17 mouse cellular contexts compared by ENCODE assay signal in genomic region chr4:130166592-130166991, GRCm38 (mm10). TPM values are rescaled to one million over a fixed set of nuclear protein-coding genes. Genes with fewer than 3 reads are reported as not detected.
DNase-seq lines count a peak whose midpoint lies in the region; ATAC-seq and TF ChIP-seq lines count a peak whose summit lies in the region.
"Had no signal": no experiment of that assay in that cellular context is flagged by ENCODE, and none has a peak within 500 bp of the region (broad histone marks: within the 10 kb centered on the region; RNA-seq: fewer than 3 reads in every experiment).

No protein-coding gene starts in this region.

- H3K27me3 ChIP-seq in heart, embryonic 15.5 days: no peaks in the 10 kb centered on the region

- H3K27ac ChIP-seq in layer of hippocampus, adult 2 months: peak overlapping the region; percentile 39; the same call in 1 of the 2 replicates
- H3K27ac ChIP-seq in cortical plate, adult 2 months (ENCODE audit: insufficient read depth, low read length): peak overlapping the region; percentile 48; the same call in 1 of the 2 replicates
- H3K27ac ChIP-seq in heart, embryonic 15.5 days: peak overlapping the region; percentile 55
- H3K27ac ChIP-seq: liver, embryonic 13.5 days had no signal

- no peak for ATAC-seq in heart, embryonic 15.5 days (replicated peaks; ENCODE audit: insufficient number of reproducible peaks, insufficient read depth, low FRiP score, low read depth)
- no peak for ATAC-seq in activated CD4-positive, CD25-positive, alpha-beta regulatory T cell, adult 4 months
- no peak for ATAC-seq in megakaryocyte-erythroid progenitor cell, adult 5-6 weeks (replicated peaks; ENCODE audit: low FRiP score, low TSS enrichment, poor library complexity, severe bottlenecking)
- ATAC-seq: forebrain, embryonic 14.5 days; intestine, postnatal 0 days had no signal

- WGBS in heart, embryonic 15.5 days: 73% methylated on average over 8 of the region's 8 CpGs

- peak; percentile 42 for DNase-seq in adrenal gland, postnatal 14 days
- no peak for DNase-seq in adrenal gland, postnatal 4 days (ENCODE audit: low spot score in 2 of 2)
- no peak for DNase-seq in layer of hippocampus, adult 2 months (ENCODE audit: low spot score in 2 of 2)
- no peak for DNase-seq in layer of hippocampus, postnatal 10 days (ENCODE audit: low spot score in 2 of 2)
- DNase-seq: cerebellum, postnatal 36 days; gastrocnemius, postnatal 10 days; liver, embryonic 13.5 days; thymus, postnatal 36 days had no signal

- no peak overlapping the region for H3K9ac ChIP-seq in heart, embryonic 15.5 days
- H3K9ac ChIP-seq: liver, embryonic 13.5 days had no signal

- TF ChIP-seq POLR2A in cortical plate, adult 2 months (IDR thresholded peaks at IDR 0.05; ENCODE audit: extremely low read depth, insufficient read depth, low read length): no peak

- H3K4me3 ChIP-seq in layer of hippocampus, adult 2 months: no peak overlapping the region
- H3K4me3 ChIP-seq in cortical plate, adult 2 months (ENCODE audit: insufficient read depth, low read length): no peak overlapping the region
- H3K4me3 ChIP-seq in heart, embryonic 15.5 days: no peak overlapping the region
- H3K4me3 ChIP-seq: liver, embryonic 13.5 days had no signal

- TF ChIP-seq CTCF in layer of hippocampus, adult 2 months (conservative IDR thresholded peaks at IDR 0.05): no peak
- TF ChIP-seq CTCF in cortical plate, adult 2 months (IDR thresholded peaks at IDR 0.05; ENCODE audit: extremely low read depth, insufficient read depth, low read length): no peak

- no peak overlapping the region for H3K4me2 ChIP-seq in heart, embryonic 15.5 days

- H3K36me3 ChIP-seq in heart, embryonic 15.5 days: no peaks in the 10 kb centered on the region

- H3K4me1 ChIP-seq in cortical plate, adult 2 months (ENCODE audit: control insufficient read depth, insufficient read depth, low read length): no peaks in the 10 kb centered on the region
- H3K4me1 ChIP-seq in heart, embryonic 15.5 days (replicated peaks): peaks cover 82% of the 10 kb centered on the region

- no peaks in the 10 kb centered on the region for H3K9me3 ChIP-seq in heart, embryonic 15.5 days (replicated peaks)
- H3K9me3 ChIP-seq: G1E; liver, embryonic 13.5 days had no signal

RNA-seq across cellular contexts. Expression of gene Tinagl1, which starts 8.3 kb away (rescaled TPM):
- 131 and 156 TPM in 2 replicates for total RNA-seq in adrenal gland, postnatal 14 days (2021)
- total RNA-seq in adrenal gland, postnatal 4 days (2021): 10 to 100 TPM; 70.0 to 74.0 TPM
- total RNA-seq in layer of hippocampus, adult 2 months (2021): 10 to 100 TPM in 1 of 2 experiments, 1 to 10 TPM in 1; 9.1 to 11.7 TPM
- total RNA-seq in layer of hippocampus, postnatal 10 days (2021): 1 to 10 TPM; 3.3 TPM
- 14.1 and 14.5 TPM in 2 replicates for polyA plus RNA-seq in cortical plate, adult 2 months (2012; rRNA removed)
- 52.0 and 57.2 TPM in 2 replicates for polyA plus RNA-seq in heart, embryonic 15.5 days (2015; fragmentation: Nextera tagmentation; extraction: Ambion mirVana)
- not detected for polyA plus RNA-seq in activated CD4-positive, CD25-positive, alpha-beta regulatory T cell, adult 4 months (2017; shearing (Covaris generic))
- 2.7 and 15.3 TPM in 2 replicates for total RNA-seq in megakaryocyte-erythroid progenitor cell, adult 5-6 weeks (2014; fragmentation: Nextera tagmentation)
- total RNA-seq in megakaryocyte-erythroid progenitor cell, adult 5-6 weeks (2017): 1.8 and 2.7 TPM in 2 replicates

RNA-seq across cellular contexts. Expression of gene Hcrtr1, which starts 27.4 kb away (rescaled TPM):
- total RNA-seq in adrenal gland, postnatal 14 days (2021): 0.48 and 0.90 TPM in 2 replicates
- total RNA-seq in adrenal gland, postnatal 4 days (2021): 1 to 10 TPM; 1.2 to 1.8 TPM
- total RNA-seq in layer of hippocampus, adult 2 months (2021): 1 to 10 TPM; 2.7 to 2.8 TPM
- 10 to 100 TPM; 12.5 to 14.3 TPM for total RNA-seq in layer of hippocampus, postnatal 10 days (2021)
- 3.9 and 4.5 TPM in 2 replicates for polyA plus RNA-seq in cortical plate, adult 2 months (2012; rRNA removed)
- 0.13 TPM in 1 of 2 replicates, not detected in the other for polyA plus RNA-seq in heart, embryonic 15.5 days (2015; fragmentation: Nextera tagmentation; extraction: Ambion mirVana)
- polyA plus RNA-seq in activated CD4-positive, CD25-positive, alpha-beta regulatory T cell, adult 4 months (2017; shearing (Covaris generic)): not detected
- not detected in 2 replicates for total RNA-seq in megakaryocyte-erythroid progenitor cell, adult 5-6 weeks (2014; fragmentation: Nextera tagmentation)
- not detected in 2 replicates for total RNA-seq in megakaryocyte-erythroid progenitor cell, adult 5-6 weeks (2017)
- total RNA-seq: G1E; gastrocnemius, postnatal 10 days had no signal
- polyA plus RNA-seq: G1E had no signal

RNA-seq across cellular contexts. Expression of gene Gm853, which starts 55.6 kb away (rescaled TPM):
- total RNA-seq in adrenal gland, postnatal 14 days (2021): not detected in 2 replicates
- not detected for total RNA-seq in adrenal gland, postnatal 4 days (2021)
- total RNA-seq in layer of hippocampus, adult 2 months (2021): under 1 TPM in 1 of 2 experiments, not detected in 1; 0.15 TPM
- not detected for total RNA-seq in layer of hippocampus, postnatal 10 days (2021)
- not detected in 2 replicates for polyA plus RNA-seq in cortical plate, adult 2 months (2012; rRNA removed)
- not detected in 2 replicates for polyA plus RNA-seq in heart, embryonic 15.5 days (2015; fragmentation: Nextera tagmentation; extraction: Ambion mirVana)
- not detected for polyA plus RNA-seq in activated CD4-positive, CD25-positive, alpha-beta regulatory T cell, adult 4 months (2017; shearing (Covaris generic))
- not detected in 2 replicates for total RNA-seq in megakaryocyte-erythroid progenitor cell, adult 5-6 weeks (2014; fragmentation: Nextera tagmentation)
- not detected in 2 replicates for total RNA-seq in megakaryocyte-erythroid progenitor cell, adult 5-6 weeks (2017)
- total RNA-seq: gastrocnemius, postnatal 10 days; left cerebral cortex, adult 18-20 months had no signal
- polyA plus RNA-seq: G1E; intestine, postnatal 0 days; liver, embryonic 13.5 days; stomach, embryonic 14.5 days had no signal
